15 mouse cellular contexts compared by ENCODE assay signal in the genomic region with DNA sequence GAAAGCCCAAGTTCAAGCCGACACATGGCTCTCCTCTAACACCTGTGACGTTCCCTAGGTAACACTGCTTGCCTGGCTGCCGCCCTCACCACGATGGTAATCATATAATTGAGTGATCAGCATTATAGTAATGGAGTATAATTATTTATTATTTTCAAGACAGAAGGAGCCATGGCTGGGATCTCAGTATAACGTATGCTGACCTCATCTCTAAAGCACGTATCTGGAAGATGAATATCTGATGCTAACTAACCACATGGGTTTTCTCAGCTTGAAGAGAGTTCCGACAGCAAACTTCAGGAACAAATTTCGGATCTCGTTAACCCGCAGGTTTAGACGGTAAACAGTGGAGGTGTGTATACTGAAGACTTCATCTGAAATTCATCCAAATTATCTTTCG. TPM values are rescaled to one million over a fixed set of nuclear protein-coding genes. Genes with fewer than 3 reads are reported as not detected.
DNase-seq lines count a peak whose midpoint lies in the region; ATAC-seq lines count a peak whose summit lies in the region.
"Had no signal": no experiment of that assay in that cellular context is flagged by ENCODE, and none has a peak within 500 bp of the region (broad histone marks: within the 10 kb centered on the region; RNA-seq: fewer than 3 reads in every experiment).

No protein-coding gene starts in this region.

- H3K9me3 ChIP-seq in forebrain, embryonic 11.5 days (ENCODE audit: control insufficient read depth, low read length), result no peaks in the 10 kb centered on the region
- H3K9me3 ChIP-seq in forebrain, embryonic 15.5 days, result no peaks in the 10 kb centered on the region
- no peaks in the 10 kb centered on the region for H3K9me3 ChIP-seq in hindbrain, embryonic 15.5 days
- no peaks in the 10 kb centered on the region for H3K9me3 ChIP-seq in midbrain, embryonic 15.5 days
- H3K9me3 ChIP-seq: heart, embryonic 10.5 days; intestine, embryonic 15.5 days had no signal

- H3K4me3 ChIP-seq in forebrain, embryonic 11.5 days (ENCODE audit: low read depth, low read length), result no peak overlapping the region
- peak overlapping the region; percentile 10; the same call in 1 of the 2 replicates for H3K4me3 ChIP-seq in forebrain, embryonic 15.5 days
- no peak overlapping the region for H3K4me3 ChIP-seq in hindbrain, embryonic 15.5 days
- no peak overlapping the region for H3K4me3 ChIP-seq in midbrain, embryonic 15.5 days
- H3K4me3 ChIP-seq: heart, embryonic 10.5 days; intestine, embryonic 15.5 days had no signal

- peak overlapping the region; percentile 99 for H3K27ac ChIP-seq in forebrain, embryonic 11.5 days (ENCODE audit: low read depth, low read length)
- H3K27ac ChIP-seq in forebrain, embryonic 15.5 days (replicated peaks), result peak overlapping the region; percentile 97
- no peak overlapping the region for H3K27ac ChIP-seq in hindbrain, embryonic 15.5 days (replicated peaks)
- H3K27ac ChIP-seq in midbrain, embryonic 15.5 days, result peak overlapping the region; percentile 94
- H3K27ac ChIP-seq: heart, embryonic 10.5 days; intestine, embryonic 15.5 days had no signal

- no peak for DNase-seq in forebrain, embryonic 11.5 days (ENCODE audit: low spot score)
- DNase-seq in adrenal gland, postnatal 36 days, result no peak
- DNase-seq in thymus, postnatal 4 days, result no peak
- DNase-seq in right cerebral cortex, postnatal 10 days (ENCODE audit: low spot score in 2 of 2), result no peak
- DNase-seq: cerebellum, postnatal 10 days; gastrocnemius, postnatal 14 days; heart, postnatal 14 days; left cerebral cortex, postnatal 4 days; lung, adult 2 months; lung, postnatal 36 days had no signal

- peak overlapping the region; percentile 24; the same call in 1 of the 2 replicates for H3K9ac ChIP-seq in forebrain, embryonic 11.5 days (ENCODE audit: low read length)
- H3K9ac ChIP-seq in forebrain, embryonic 15.5 days (replicated peaks), result 0 out of 2 replicates have a peak overlapping the region, but pooled peaks have one; percentile 2
- no peak overlapping the region for H3K9ac ChIP-seq in hindbrain, embryonic 15.5 days
- no peak overlapping the region for H3K9ac ChIP-seq in midbrain, embryonic 15.5 days
- H3K9ac ChIP-seq: intestine, embryonic 15.5 days had no signal

- H3K36me3 ChIP-seq in forebrain, embryonic 11.5 days (ENCODE audit: control insufficient read depth, insufficient read depth, low read length), result no peaks in the 10 kb centered on the region
- H3K36me3 ChIP-seq in forebrain, embryonic 15.5 days, result no peaks in the 10 kb centered on the region
- H3K36me3 ChIP-seq in hindbrain, embryonic 15.5 days, result no peaks in the 10 kb centered on the region
- no peaks in the 10 kb centered on the region for H3K36me3 ChIP-seq in midbrain, embryonic 15.5 days (replicated peaks)
- H3K36me3 ChIP-seq: heart, embryonic 10.5 days; intestine, embryonic 15.5 days had no signal

- peak overlapping the region; percentile 11; the same call in 1 of the 2 replicates for H3K4me2 ChIP-seq in forebrain, embryonic 11.5 days (ENCODE audit: low read depth, low read length, severe bottlenecking)
- peak overlapping the region; percentile 69 for H3K4me2 ChIP-seq in forebrain, embryonic 15.5 days (replicated peaks)
- peak overlapping the region; percentile 58 for H3K4me2 ChIP-seq in hindbrain, embryonic 15.5 days
- peak overlapping the region; percentile 48; the same call in 1 of the 2 replicates for H3K4me2 ChIP-seq in midbrain, embryonic 15.5 days
- H3K4me2 ChIP-seq: intestine, embryonic 15.5 days had no signal

- H3K27me3 ChIP-seq in forebrain, embryonic 11.5 days (ENCODE audit: control insufficient read depth, insufficient read depth, low read length), result no peaks in the 10 kb centered on the region
- H3K27me3 ChIP-seq in forebrain, embryonic 15.5 days, result no peaks in the 10 kb centered on the region
- H3K27me3 ChIP-seq in hindbrain, embryonic 15.5 days, result no peaks in the 10 kb centered on the region
- H3K27me3 ChIP-seq in midbrain, embryonic 15.5 days (replicated peaks), result no peaks in the 10 kb centered on the region
- H3K27me3 ChIP-seq: intestine, embryonic 15.5 days had no signal

- 50% methylated on average over 12 of the region's 12 CpGs for WGBS in forebrain, embryonic 11.5 days
- WGBS in forebrain, embryonic 15.5 days, result 13% methylated on average over 12 of the region's 12 CpGs
- 42% methylated on average over 12 of the region's 12 CpGs for WGBS in hindbrain, embryonic 15.5 days
- WGBS in midbrain, embryonic 15.5 days, result 28% methylated on average over 12 of the region's 12 CpGs

- H3K4me1 ChIP-seq in forebrain, embryonic 11.5 days (replicated peaks; ENCODE audit: control insufficient read depth, insufficient read depth, low read length), result peaks cover 22% of the 10 kb centered on the region
- peaks cover 58% of the 10 kb centered on the region for H3K4me1 ChIP-seq in forebrain, embryonic 15.5 days
- peaks cover 56% of the 10 kb centered on the region for H3K4me1 ChIP-seq in hindbrain, embryonic 15.5 days (replicated peaks)
- peaks cover 73% of the 10 kb centered on the region for H3K4me1 ChIP-seq in midbrain, embryonic 15.5 days
- H3K4me1 ChIP-seq: intestine, embryonic 15.5 days had no signal

- no peak for ATAC-seq in forebrain, embryonic 11.5 days (replicated peaks; ENCODE audit: low FRiP score)
- ATAC-seq in forebrain, embryonic 15.5 days (replicated peaks), result no peak
- ATAC-seq in hindbrain, embryonic 15.5 days (ENCODE audit: low FRiP score, low read depth), result no peak
- no peak for ATAC-seq in midbrain, embryonic 15.5 days (replicated peaks)
- ATAC-seq: intestine, embryonic 15.5 days had no signal

RNA-seq across cellular contexts. Expression of a gene that starts 33.4 kb away (rescaled TPM):
- 45.3 and 48.8 TPM in 2 replicates for polyA plus RNA-seq in forebrain, embryonic 11.5 days (2014; fragmentation: Nextera tagmentation; extraction: Ambion mirVana)
- 52.3 and 54.2 TPM in 2 replicates for polyA plus RNA-seq in forebrain, embryonic 15.5 days (2015; fragmentation: Nextera tagmentation; extraction: Ambion mirVana)
- polyA plus RNA-seq in hindbrain, embryonic 15.5 days (2015; fragmentation: Nextera tagmentation; extraction: Ambion mirVana), result 42.8 and 47.5 TPM in 2 replicates
- 50.3 and 50.9 TPM in 2 replicates for polyA plus RNA-seq in midbrain, embryonic 15.5 days (2015; fragmentation: Nextera tagmentation; extraction: Ambion mirVana)
- 10 to 100 TPM; 16.6 to 20.1 TPM for total RNA-seq in adrenal gland, postnatal 36 days (2021)

Comparison
In these comparisons a context has a peak if more than half of its experiments do, and no peak if none do; other contexts are left out.
1. H3K4me2 ChIP-seq: peak in every context shown above with its lines; median percentile 69 in forebrain, embryonic 15.5 days; 58 in hindbrain, embryonic 15.5 days; 48 in midbrain, embryonic 15.5 days; 11 in forebrain, embryonic 11.5 days.
2. H3K9ac ChIP-seq: peak in forebrain, embryonic 11.5 days (single experiment) and forebrain, embryonic 15.5 days (single experiment); none in hindbrain, embryonic 15.5 days (single experiment) and midbrain, embryonic 15.5 days (single experiment).